Mouse (Mus musculus): ENCODE measurements at regions not wholly inside any gene's neighbourhood (a gene's known extent, or its start where the extent isn't known, plus 50 kb on each side); places are given as distances from the start of the nearest gene placed in this dataset.

GRCm38 (mm10) chr3:118491101-118491500 is 70.8 kb upstream of the Dpyd start:
- no peak for TF ChIP-seq CTCF (IDR thresholded peaks at IDR 0.05; ENCODE audit: low read depth, low read length)
- no peak for TF ChIP-seq POLR2A (IDR thresholded peaks at IDR 0.05; ENCODE audit: extremely low read depth, insufficient read depth, low read length)

Measured in liver, adult 2 months (tissue).